Mouse (Mus musculus) CD8-positive naive resting alpha-beta T cell, adult 2 months (primary cell): ENCODE data around the gene Adamts13.
A peak's percentile ranks its signal among the peaks of the same experiment; 100 is the strongest.

ENCODE experiments used
- DNase-seq, 2 experiments: peaks; one replicate each; pipeline ENCODE4 v3.0.0; 2022; ENCODE audit warnings: low read depth in 2 of 2, low spot score in 2 of 2

Gene Adamts13

GRCm38 (mm10) chr2:26973116-26973515 lies at the start of gene Adamts13:
Adamts13 (plus strand) TSS chr2:26973416.
- DNase-seq = no peak

GRCm38 (mm10) chr2:26927745-26928476 lies 45.3 kb upstream of the Adamts13 start:
- DNase-seq = no peak

GRCm38 (mm10) chr2:26930390-26930789 lies 42.8 kb upstream of the Adamts13 start:
- peak; percentile 63 to 77 for DNase-seq

- peak; percentile 19 to 24 for DNase-seq
These were observed 40.5 kb upstream of the Adamts13 start for GRCm38 (mm10) chr2:26932473-26933303.

GRCm38 (mm10) chr2:26933304-26934055 lies 39.7 kb upstream of the Adamts13 start, which contains the start of the genes Surf4 and Stkld1:
Surf4 (minus strand) TSS chr2:26933928.
Stkld1 (plus strand) TSS chr2:26934047.
- DNase-seq = peak; percentile 86 to 88

GRCm38 (mm10) chr2:26935286-26935685 lies 37.9 kb upstream of the Adamts13 start:
- DNase-seq = peak in 1 of 2 experiments; percentile 23

- DNase-seq = no peak
These were observed 36.8 kb upstream of the Adamts13 start for GRCm38 (mm10) chr2:26936425-26936824.

GRCm38 (mm10) chr2:26941539-26941938 lies 31.7 kb upstream of the Adamts13 start:
- no peak for DNase-seq

- no peak for DNase-seq
These were observed 30.0 kb upstream of the Adamts13 start for GRCm38 (mm10) chr2:26943253-26943652.

- no peak for DNase-seq
These were observed 22.8 kb upstream of the Adamts13 start for GRCm38 (mm10) chr2:26950411-26950810.

- no peak for DNase-seq
These were observed 21.8 kb upstream of the Adamts13 start for GRCm38 (mm10) chr2:26951346-26951905.

GRCm38 (mm10) chr2:26952193-26952592 lies 21.0 kb upstream of the Adamts13 start:
- no peak for DNase-seq

GRCm38 (mm10) chr2:26952866-26953265 lies 20.4 kb upstream of the Adamts13 start:
- DNase-seq = no peak

GRCm38 (mm10) chr2:26954735-26955395 lies 18.4 kb upstream of the Adamts13 start:
- DNase-seq = no peak

GRCm38 (mm10) chr2:26956811-26957487 lies 16.3 kb upstream of the Adamts13 start:
- no peak for DNase-seq

GRCm38 (mm10) chr2:26957488-26957859 lies 15.7 kb upstream of the Adamts13 start:
- DNase-seq = no peak

- no peak for DNase-seq
These were observed 12.5 kb upstream of the Adamts13 start for GRCm38 (mm10) chr2:26960756-26961155.

- peak; percentile 89 to 92 for DNase-seq
These were observed 9.1 kb upstream of the Adamts13 start, which contains the start of gene Rexo4 for GRCm38 (mm10) chr2:26963923-26964723. Rexo4 (minus strand) TSS chr2:26964386.
